Mouse (Mus musculus) naive thymus-derived CD4-positive, alpha-beta T cell, adult 2 months (primary cell): ENCODE measurements around the gene Spg20.

Experiments used
- DNase-seq: peaks from one replicate; pipeline ENCODE4 v3.0.0-alpha.2; 2011; ENCODE audit warnings: low read depth

Spg20 gene

DNA sequence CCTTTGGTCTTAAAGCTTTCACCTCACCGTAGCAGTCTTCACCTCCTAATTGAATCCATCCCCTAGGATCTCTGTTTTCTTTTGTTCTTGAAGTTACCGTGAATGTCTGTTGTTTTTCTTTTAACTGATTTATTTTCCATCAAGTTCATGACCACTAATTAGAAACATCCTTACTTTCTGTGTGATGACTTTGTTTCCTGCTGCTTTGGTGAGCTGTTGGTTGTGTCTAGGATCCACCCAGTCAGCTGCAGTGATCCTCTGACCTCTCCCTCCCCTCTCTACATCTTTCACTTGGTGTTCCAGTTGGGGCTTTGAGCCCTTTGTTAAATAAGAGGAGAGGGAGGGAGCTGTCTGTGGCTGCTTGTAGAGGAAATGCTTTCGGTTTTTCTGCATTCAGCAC is 36.2 kb downstream of the Spg20 start:
- no peak for DNase-seq

DNA sequence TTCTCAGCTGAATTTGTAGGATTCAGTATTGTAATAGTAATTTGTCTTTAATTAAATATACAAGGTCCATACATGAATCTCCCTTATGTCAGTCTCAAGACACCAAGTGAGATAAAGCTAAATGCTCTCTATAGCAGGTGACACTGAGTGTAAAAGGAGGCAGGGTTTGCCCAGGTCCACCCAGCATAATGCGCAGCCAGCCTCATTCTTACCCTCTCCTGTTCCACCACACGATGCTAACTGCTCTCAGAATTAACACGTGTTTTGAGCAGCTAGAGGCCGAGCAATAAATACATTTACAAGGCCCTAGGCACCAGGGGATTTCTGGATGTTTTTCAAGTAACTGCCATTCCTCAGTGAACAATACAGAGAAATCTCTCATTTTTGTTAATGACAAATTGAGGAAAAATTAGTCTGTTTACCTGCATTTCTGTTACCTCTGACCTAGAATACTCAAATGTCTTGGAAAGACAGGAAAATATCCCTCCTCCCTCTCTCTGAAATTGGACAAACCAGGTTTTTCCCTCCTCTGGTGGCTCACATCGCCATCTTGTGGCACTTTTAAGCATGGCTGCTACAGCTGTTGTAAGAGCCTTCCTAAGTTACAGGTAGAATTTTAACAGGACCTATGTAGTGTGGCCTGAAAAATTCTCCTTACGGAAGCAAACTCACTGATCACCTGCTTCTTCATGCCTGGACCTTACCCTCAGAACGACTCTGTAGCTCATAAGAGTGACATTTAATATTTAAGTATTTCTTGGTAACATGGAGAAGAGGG is 39.9 kb downstream of the Spg20 start:
- no peak for DNase-seq

DNA sequence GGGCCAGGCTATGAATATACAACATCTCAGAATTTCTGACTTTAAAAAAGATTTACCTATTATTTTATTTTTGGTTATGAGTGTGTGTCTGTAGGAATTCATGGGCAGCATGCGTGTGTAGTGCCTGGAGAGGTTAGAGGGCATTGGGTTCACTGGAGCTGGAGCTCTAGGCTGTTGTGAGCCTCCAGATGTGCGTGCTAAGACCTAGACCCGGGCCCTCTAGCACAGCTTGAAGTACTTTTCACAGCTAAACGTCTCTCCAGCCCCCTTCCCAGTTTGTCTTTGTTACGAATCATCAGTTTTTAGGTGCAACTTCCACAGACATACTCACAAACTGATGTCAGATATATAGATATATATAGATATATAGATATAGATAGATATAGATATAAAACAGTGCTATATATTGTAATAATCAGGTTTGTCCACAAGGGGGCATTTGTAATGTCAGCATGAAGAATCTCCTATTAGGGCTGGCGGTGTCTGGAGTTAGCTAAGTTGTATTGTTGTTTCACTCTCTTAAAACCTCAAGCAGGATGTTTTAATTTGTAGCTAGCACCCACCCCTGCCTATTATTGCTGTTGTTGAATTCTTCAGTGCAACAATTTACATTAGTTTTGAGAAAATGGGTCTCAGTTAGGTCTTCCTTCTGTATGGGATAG is 40.9 kb downstream of the Spg20 start:
- DNase-seq: peak; percentile 55

DNA sequence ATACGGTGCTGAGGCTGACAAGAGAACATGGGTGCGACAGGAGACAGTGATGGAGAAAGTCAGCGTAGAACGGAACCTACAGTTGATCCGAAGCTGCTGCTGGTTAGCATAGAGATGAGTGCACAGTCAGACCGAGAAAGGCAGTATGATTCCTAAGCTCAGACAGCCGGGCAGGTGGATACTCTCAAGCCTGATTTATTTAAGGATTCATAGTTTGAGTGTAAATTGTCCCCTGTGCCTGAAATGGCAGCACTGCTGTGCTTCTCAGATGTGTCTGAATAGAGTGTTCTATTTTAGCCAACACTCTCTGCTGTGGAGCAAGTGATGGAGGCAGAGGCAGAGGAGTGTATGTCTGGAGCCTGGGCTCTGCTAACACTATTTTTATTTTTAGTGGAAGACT is 42.3 kb downstream of the Spg20 start:
- DNase-seq: no peak

DNA sequence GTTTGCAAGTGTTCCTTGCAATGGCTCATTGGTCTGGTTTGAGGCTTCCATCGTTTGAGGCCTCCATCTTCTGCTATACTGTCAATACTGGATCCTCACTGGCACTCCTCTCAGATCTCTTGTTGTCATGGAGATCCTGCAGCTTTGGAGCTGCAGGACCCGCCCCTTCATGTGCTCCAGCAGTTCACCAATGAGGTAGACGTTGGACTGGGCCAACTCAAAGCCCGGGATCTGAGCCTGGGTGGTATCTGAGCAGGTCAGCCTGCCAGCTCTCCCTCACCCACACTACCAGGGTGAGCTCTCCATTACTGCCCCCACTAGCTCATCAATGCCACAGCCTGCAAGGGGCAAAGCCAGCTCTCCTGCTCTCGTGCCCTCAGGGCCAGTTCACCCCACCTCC is 45.5 kb downstream of the Spg20 start:
- no peak for DNase-seq

DNA sequence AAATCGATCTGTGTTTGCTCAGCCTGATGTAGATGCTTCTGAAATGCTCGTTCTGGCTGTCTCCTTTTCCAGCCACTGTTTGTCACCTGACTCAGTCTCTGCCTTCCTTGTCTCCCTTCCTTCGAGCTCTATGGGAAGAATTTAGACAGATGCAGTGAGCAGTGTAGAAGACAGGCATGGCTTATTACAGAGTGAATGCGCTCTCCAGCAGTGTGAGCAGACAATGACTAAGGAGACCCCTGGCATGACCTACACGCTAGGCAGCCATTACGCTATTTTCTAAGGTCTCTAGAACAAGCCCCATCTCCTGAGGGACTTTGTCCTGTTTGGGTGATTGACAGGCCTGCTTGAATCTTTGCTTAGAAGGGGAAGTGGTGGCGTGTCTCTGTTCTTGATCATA is 49.2 kb downstream of the Spg20 start:
- no peak for DNase-seq

DNA sequence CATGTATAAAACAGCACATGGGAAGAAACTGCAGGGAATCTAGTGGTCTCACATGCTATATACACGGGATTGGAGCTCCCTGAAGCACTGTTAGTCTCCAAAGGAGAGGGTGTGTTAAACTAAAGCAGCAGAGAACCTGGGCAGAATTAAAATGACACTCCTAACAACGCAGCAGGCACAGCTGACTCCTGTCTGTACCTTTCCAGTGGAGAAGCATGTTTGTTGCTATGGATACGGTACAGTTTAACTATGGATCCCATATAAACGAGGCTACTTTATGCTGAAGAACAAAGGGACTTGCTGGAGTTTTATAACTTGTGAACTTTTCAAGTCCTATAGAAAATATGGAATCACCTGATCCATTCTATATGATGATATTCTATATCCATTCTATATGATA is 51.6 kb downstream of the Spg20 start:
- no peak for DNase-seq

DNA sequence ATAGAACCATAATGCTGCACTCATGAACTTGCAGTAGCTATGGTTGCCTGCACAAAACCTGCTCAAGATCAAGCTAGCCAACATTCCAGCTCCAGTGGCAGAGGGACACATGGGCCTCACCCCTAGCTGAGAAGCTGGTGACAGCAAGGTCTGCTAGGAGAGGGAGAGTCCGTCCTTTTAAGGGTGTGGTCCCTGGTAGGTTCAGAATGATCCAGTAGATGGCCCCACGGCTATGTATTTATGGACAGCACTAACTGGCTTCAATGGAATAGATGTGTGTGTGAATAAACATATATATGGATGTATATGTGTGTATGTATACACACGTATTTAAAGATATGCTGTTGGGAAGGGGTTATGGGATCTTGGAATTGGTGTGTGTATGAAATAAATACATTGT is 60.6 kb downstream of the Spg20 start:
- no peak for DNase-seq

DNA sequence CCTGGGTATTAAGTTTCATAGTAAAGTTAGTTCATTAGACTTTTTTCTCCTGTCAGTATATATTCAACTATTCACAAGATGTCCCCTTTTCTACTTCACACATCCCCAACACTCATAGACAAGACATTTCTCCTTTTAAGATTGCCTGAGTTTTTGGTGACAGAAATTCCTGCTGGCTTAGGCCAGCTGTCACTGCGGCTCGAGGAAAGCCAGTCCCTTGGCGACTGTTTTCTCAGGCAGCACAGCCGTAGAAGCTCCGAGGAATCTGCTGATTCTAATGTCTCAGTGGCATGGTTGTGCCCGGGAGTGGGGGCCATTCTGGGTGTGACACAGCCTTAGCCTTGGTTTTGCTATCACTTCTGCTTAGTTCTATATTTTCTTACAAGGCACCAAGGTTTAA is 65.4 kb downstream of the Spg20 start:
- DNase-seq: no peak

DNA sequence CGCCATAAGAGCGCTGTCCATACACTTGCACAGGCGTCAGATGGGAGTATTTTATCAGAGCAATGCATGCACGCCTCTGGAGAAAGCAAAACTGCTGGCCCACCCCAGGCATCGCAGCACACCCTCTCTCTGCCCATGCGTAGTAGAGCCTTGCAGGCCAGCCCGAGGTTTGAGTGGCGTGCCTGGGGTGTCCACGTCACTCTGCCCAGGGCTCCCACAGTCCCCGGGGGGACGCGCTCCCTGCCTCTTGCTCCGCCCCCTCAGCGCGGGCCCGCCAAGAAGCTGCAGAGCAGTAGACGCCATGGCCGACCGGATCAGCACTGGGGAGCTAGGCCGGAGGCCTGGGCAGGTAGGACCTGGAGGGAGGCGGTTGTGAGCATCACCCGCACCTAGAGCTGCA is 69.9 kb downstream of the Spg20 start, which contains the start of gene Sohlh2:
TSS of gene Sohlh2 (plus strand) at position 263 of the 400 bp plus-strand sequence.
- no peak for DNase-seq
